Mouse (Mus musculus): ENCODE results near the gene Zfp950. TPM values are rescaled to one million over a fixed set of nuclear protein-coding genes. Genes with fewer than 3 reads are reported as not detected.
"Not testable (repeated sequence)": the region's sequence is repeated elsewhere in the genome, so short reads cannot be mapped to it uniquely, and the experiment has no call there.

The Zfp950 gene
- 42.6 and 48.6 TPM in 2 replicates for polyA plus RNA-seq (2014; fragmentation: Nextera tagmentation; extraction: Ambion mirVana)

GRCm38 (mm10) chr19:61140342-61141206 is at the start of gene Zfp950:
Gene Zfp950, minus strand, starts transcription at chr19:61140840.
- DNase-seq (peak; percentile 91), ATAC-seq (ENCODE audit: low FRiP score, low TSS enrichment) (peak; percentile 99)
- Histone ChIP-seq H3K27me3 (ENCODE audit: control insufficient read depth, insufficient read depth, low read length) (no peaks in the 10 kb centered on the region), H3K4me3 (replicated peaks; ENCODE audit: low read depth, low read length) (peak within 1 kb of the TSS; percentile 47), H3K36me3 (ENCODE audit: control insufficient read depth, insufficient read depth, low read length) (no peaks in the 10 kb centered on the region), H3K27ac (replicated peaks; ENCODE audit: low read depth, low read length) (peak within 1 kb of the TSS; percentile 52; the same call in 1 of the 2 replicates), H3K4me1 (ENCODE audit: control insufficient read depth, insufficient read depth, low read length) (peaks cover 12% of the 10 kb centered on the region), H3K4me2 (ENCODE audit: low read length) (peak within 1 kb of the TSS; percentile 58), H3K9me3 (ENCODE audit: control insufficient read depth, low read length) (no peaks in the 10 kb centered on the region), H3K9ac (replicated peaks; ENCODE audit: low read length) (peak within 1 kb of the TSS; percentile 53)
- WGBS, result 1% methylated on average over 18 of the region's 18 CpGs

- not testable (repeated sequence) for H3K4me3 ChIP-seq (replicated peaks; ENCODE audit: low read depth, low read length); DNase-seq; H3K4me1 ChIP-seq (ENCODE audit: control insufficient read depth, insufficient read depth, low read length); ATAC-seq (ENCODE audit: low FRiP score, low TSS enrichment); H3K27me3 ChIP-seq (ENCODE audit: control insufficient read depth, insufficient read depth, low read length); H3K36me3 ChIP-seq (ENCODE audit: control insufficient read depth, insufficient read depth, low read length); H3K4me2 ChIP-seq (ENCODE audit: low read length); H3K9me3 ChIP-seq (ENCODE audit: control insufficient read depth, low read length); H3K9ac ChIP-seq (replicated peaks; ENCODE audit: low read length); H3K27ac ChIP-seq (replicated peaks; ENCODE audit: low read depth, low read length)
- WGBS, result 83% methylated on average over 2 of the region's 2 CpGs
Observed at GRCm38 (mm10) chr19:61183590-61183989, 43.0 kb upstream of the Zfp950 start, which contains the start of gene Gm6020. Gene Gm6020, plus strand, starts transcription at chr19:61183890.

GRCm38 (mm10) chr19:61175756-61176324 is 35.2 kb upstream of the Zfp950 start, which contains the start of gene Gm7102:
Gene Gm7102, minus strand, starts transcription at chr19:61176309.
- Histone ChIP-seq H3K36me3 (ENCODE audit: control insufficient read depth, insufficient read depth, low read length) (no peaks in the 10 kb centered on the region), H3K27me3 (ENCODE audit: control insufficient read depth, insufficient read depth, low read length) (no peaks in the 10 kb centered on the region), H3K9ac (replicated peaks; ENCODE audit: low read length) (no peak within 1 kb of the TSS), H3K4me1 (ENCODE audit: control insufficient read depth, insufficient read depth, low read length) (no peaks in the 10 kb centered on the region), H3K4me3 (replicated peaks; ENCODE audit: low read depth, low read length) (peak within 1 kb of the TSS; percentile 18; the same call in 1 of the 2 replicates), H3K27ac (replicated peaks; ENCODE audit: low read depth, low read length) (no peak within 1 kb of the TSS), H3K4me2 (ENCODE audit: low read length) (peak within 1 kb of the TSS; percentile 40), H3K9me3 (ENCODE audit: control insufficient read depth, low read length) (no peaks in the 10 kb centered on the region)
- ATAC-seq (ENCODE audit: low FRiP score, low TSS enrichment) (no peak), DNase-seq (no peak)
- WGBS, result 30% methylated on average over 39 of the region's 39 CpGs

- ATAC-seq (ENCODE audit: low FRiP score, low TSS enrichment), result peak; percentile 37; the same call in 1 of the 2 replicates
- H3K4me2 ChIP-seq (ENCODE audit: low read length), result peak overlapping the region; percentile 69
- WGBS, result 6% methylated on average over 27 of the region's 27 CpGs
Observed at GRCm38 (mm10) chr19:61151701-61152420, 11.2 kb upstream of the Zfp950 start.

GRCm38 (mm10) chr19:61151372-61151700 is 10.7 kb upstream of the Zfp950 start:
- ATAC-seq (ENCODE audit: low FRiP score, low TSS enrichment) (0 out of 2 replicates have a peak, but pooled peaks have one; percentile 17), DNase-seq (peak; percentile 27)
- H3K9me3 ChIP-seq (ENCODE audit: control insufficient read depth, low read length), result no peaks in the 10 kb centered on the region
- H3K36me3 ChIP-seq (ENCODE audit: control insufficient read depth, insufficient read depth, low read length), result no peaks in the 10 kb centered on the region
- no peaks in the 10 kb centered on the region for H3K27me3 ChIP-seq (ENCODE audit: control insufficient read depth, insufficient read depth, low read length)
- H3K27ac ChIP-seq (replicated peaks; ENCODE audit: low read depth, low read length), result no peak overlapping the region
- WGBS, result 8% methylated on average over 8 of the region's 8 CpGs
- peak overlapping the region; percentile 69 for H3K4me2 ChIP-seq (ENCODE audit: low read length)
- H3K4me1 ChIP-seq (ENCODE audit: control insufficient read depth, insufficient read depth, low read length), result peaks cover 8% of the 10 kb centered on the region; the same call in 1 of the 2 replicates
- H3K4me3 ChIP-seq (replicated peaks; ENCODE audit: low read depth, low read length), result peak overlapping the region; percentile 36
- peak overlapping the region; percentile 37; the same call in 1 of the 2 replicates for H3K9ac ChIP-seq (replicated peaks; ENCODE audit: low read length)

More at GRCm38 (mm10) chr19:61151701-61152420, 11.2 kb upstream of the Zfp950 start:
- no peak overlapping the region for H3K27ac ChIP-seq (replicated peaks; ENCODE audit: low read depth, low read length)
- peak overlapping the region; percentile 36 for H3K4me3 ChIP-seq (replicated peaks; ENCODE audit: low read depth, low read length)
- no peaks in the 10 kb centered on the region for H3K27me3 ChIP-seq (ENCODE audit: control insufficient read depth, insufficient read depth, low read length)
- H3K36me3 ChIP-seq (ENCODE audit: control insufficient read depth, insufficient read depth, low read length), result no peaks in the 10 kb centered on the region
- peaks cover 8% of the 10 kb centered on the region; the same call in 1 of the 2 replicates for H3K4me1 ChIP-seq (ENCODE audit: control insufficient read depth, insufficient read depth, low read length)
- no peaks in the 10 kb centered on the region for H3K9me3 ChIP-seq (ENCODE audit: control insufficient read depth, low read length)
- DNase-seq, result peak; percentile 45
- H3K9ac ChIP-seq (replicated peaks; ENCODE audit: low read length), result peak overlapping the region; percentile 37

- DNase-seq, result no peak
- Histone ChIP-seq H3K36me3 (ENCODE audit: control insufficient read depth, insufficient read depth, low read length) (no peaks in the 10 kb centered on the region), H3K4me1 (ENCODE audit: control insufficient read depth, insufficient read depth, low read length) (peaks cover 12% of the 10 kb centered on the region), H3K4me2 (ENCODE audit: low read length) (peak overlapping the region; percentile 58), H3K9ac (replicated peaks; ENCODE audit: low read length) (peak overlapping the region; percentile 53; the same call in 1 of the 2 replicates), H3K27me3 (ENCODE audit: control insufficient read depth, insufficient read depth, low read length) (no peaks in the 10 kb centered on the region), H3K9me3 (ENCODE audit: control insufficient read depth, low read length) (no peaks in the 10 kb centered on the region), H3K4me3 (replicated peaks; ENCODE audit: low read depth, low read length) (peak overlapping the region; percentile 47), H3K27ac (replicated peaks; ENCODE audit: low read depth, low read length) (no peak overlapping the region)
- no peak for ATAC-seq (ENCODE audit: low FRiP score, low TSS enrichment)
- WGBS, result 26% methylated on average over 4 of the region's 4 CpGs
Observed at GRCm38 (mm10) chr19:61141299-61141698, 659 bp upstream of the Zfp950 start.

- Histone ChIP-seq H3K9ac (replicated peaks; ENCODE audit: low read length) (no peak overlapping the region), H3K4me3 (replicated peaks; ENCODE audit: low read depth, low read length) (no peak overlapping the region), H3K36me3 (ENCODE audit: control insufficient read depth, insufficient read depth, low read length) (peaks cover 5% of the 10 kb centered on the region; the same call in 1 of the 2 replicates), H3K27ac (replicated peaks; ENCODE audit: low read depth, low read length) (no peak overlapping the region), H3K4me2 (ENCODE audit: low read length) (no peak overlapping the region), H3K4me1 (ENCODE audit: control insufficient read depth, insufficient read depth, low read length) (peaks cover 12% of the 10 kb centered on the region), H3K9me3 (ENCODE audit: control insufficient read depth, low read length) (no peaks in the 10 kb centered on the region), H3K27me3 (ENCODE audit: control insufficient read depth, insufficient read depth, low read length) (no peaks in the 10 kb centered on the region)
- DNase-seq, result no peak
- no peak for ATAC-seq (ENCODE audit: low FRiP score, low TSS enrichment)
Observed at GRCm38 (mm10) chr19:61138655-61139054, 2.0 kb downstream of the Zfp950 start.

GRCm38 (mm10) chr19:61131096-61131495 is 9.5 kb downstream of the Zfp950 start:
- Histone ChIP-seq H3K27me3 (ENCODE audit: control insufficient read depth, insufficient read depth, low read length) (no peaks in the 10 kb centered on the region), H3K4me3 (replicated peaks; ENCODE audit: low read depth, low read length) (no peak overlapping the region), H3K9ac (replicated peaks; ENCODE audit: low read length) (no peak overlapping the region), H3K4me2 (ENCODE audit: low read length) (no peak overlapping the region), H3K9me3 (ENCODE audit: control insufficient read depth, low read length) (no peaks in the 10 kb centered on the region), H3K4me1 (ENCODE audit: control insufficient read depth, insufficient read depth, low read length) (no peaks in the 10 kb centered on the region), H3K27ac (replicated peaks; ENCODE audit: low read depth, low read length) (no peak overlapping the region), H3K36me3 (ENCODE audit: control insufficient read depth, insufficient read depth, low read length) (peaks cover 9% of the 10 kb centered on the region; the same call in 1 of the 2 replicates)
- no peak for ATAC-seq (ENCODE audit: low FRiP score, low TSS enrichment)
- 92% methylated on average over 10 of the region's 10 CpGs for WGBS
- DNase-seq, result no peak
